Mouse (Mus musculus): Measurements from ENCODE around the gene Arpc1a.

DNA sequence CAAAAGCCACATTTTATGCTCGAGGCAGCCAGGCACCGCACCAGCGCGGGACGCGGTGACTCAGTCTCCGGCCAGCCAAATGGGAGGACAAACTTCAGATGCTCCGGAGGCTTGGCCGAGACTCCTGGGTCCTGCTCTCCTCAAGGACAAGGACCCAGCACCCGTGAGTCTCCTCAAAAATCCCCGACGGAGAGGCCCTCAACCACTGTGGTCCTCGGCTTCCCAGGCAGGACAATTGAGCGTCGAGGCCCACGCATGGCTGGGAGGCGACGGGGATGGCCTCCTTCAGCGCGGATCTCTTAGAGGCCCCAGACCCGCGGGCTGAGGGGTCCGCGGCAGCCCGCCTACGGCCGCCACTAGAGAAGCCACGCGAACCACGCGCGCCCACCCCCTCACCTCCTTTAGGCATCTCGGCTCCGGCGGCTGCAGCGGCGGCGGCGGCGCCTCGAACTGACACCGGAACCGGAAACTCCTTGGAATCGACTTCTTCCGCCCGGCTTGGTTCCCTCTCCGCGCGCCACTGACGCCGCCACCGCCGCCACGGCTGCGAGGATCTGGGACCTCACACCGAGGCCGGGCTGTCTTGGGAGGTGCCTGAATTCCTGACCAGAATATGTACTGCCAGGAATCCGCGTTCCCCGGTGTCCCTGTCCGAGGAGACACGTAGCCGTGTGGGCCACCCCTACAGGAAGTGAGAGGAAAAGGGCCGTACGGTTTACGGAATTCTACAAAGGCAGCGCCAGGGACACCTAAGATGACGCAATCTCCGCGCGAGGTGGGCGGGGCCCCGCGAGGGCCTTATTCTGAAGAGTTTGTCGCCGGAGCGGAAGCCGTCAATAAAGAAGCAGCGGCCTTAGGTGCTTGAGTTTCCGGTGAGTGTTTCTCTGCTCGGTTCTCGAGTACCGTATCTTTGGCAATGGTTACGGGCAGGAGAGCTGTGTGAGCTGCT lies 56.2 kb downstream of the Arpc1a start, which contains the start of the genes Pdap1 and Bud31:
- TF ChIP-seq POLR2A (IDR thresholded peaks at IDR 0.05; ENCODE audit: extremely low read depth, insufficient read depth, low read length) (peak; percentile 91), CTCF (IDR thresholded peaks at IDR 0.05; ENCODE audit: extremely low read depth, insufficient read depth, low read length) (no peak)
